Mouse (Mus musculus): Measurements from ENCODE around the gene Rbms3. TPM values are rescaled to one million over a fixed set of nuclear protein-coding genes. Genes with fewer than 3 reads are reported as not detected.

Gene Rbms3
- total RNA-seq, 2 experiments from 2014 or later: 11.0 to 17.4 TPM

- DNase-seq (ENCODE audit: low spot score in 2 of 2): no peak
- intact Hi-C loops (cut with DNase I): no loop called here
These were observed 990.0 kb downstream of the Rbms3 start for GRCm38 (mm10) chr9:116639597-116640301.

GRCm38 (mm10) chr9:116633786-116634185 is 995.9 kb downstream of the Rbms3 start:
- DNase-seq (ENCODE audit: low spot score in 2 of 2): no peak
- intact Hi-C loops (cut with DNase I): no loop called here

- no peak for DNase-seq (ENCODE audit: low spot score in 2 of 2)
- intact Hi-C loops (cut with DNase I): no loop called here
These were observed 996.6 kb downstream of the Rbms3 start for GRCm38 (mm10) chr9:116633075-116633474.

- intact Hi-C loops (cut with DNase I): no loop called here
- DNase-seq (ENCODE audit: low spot score in 2 of 2): no peak
These were observed 997.9 kb downstream of the Rbms3 start for GRCm38 (mm10) chr9:116631816-116632215.

GRCm38 (mm10) chr9:116630805-116631204 is 998.9 kb downstream of the Rbms3 start:
- DNase-seq (ENCODE audit: low spot score in 2 of 2): no peak
- intact Hi-C loops (cut with DNase I): no loop called here

- no peak for DNase-seq (ENCODE audit: low spot score in 2 of 2)
- intact Hi-C loops (cut with DNase I): no loop called here
These were observed 1009.3 kb downstream of the Rbms3 start for GRCm38 (mm10) chr9:116620434-116620833.

GRCm38 (mm10) chr9:116618886-116619285 is 1010.8 kb downstream of the Rbms3 start:
- intact Hi-C loops (cut with DNase I): no loop called here
- DNase-seq (ENCODE audit: low spot score in 2 of 2): peak in 1 of 2 experiments; percentile 32

GRCm38 (mm10) chr9:116613276-116613675 is 1016.4 kb downstream of the Rbms3 start:
- DNase-seq (ENCODE audit: low spot score in 2 of 2): no peak
- intact Hi-C loops (cut with DNase I): no loop called here

GRCm38 (mm10) chr9:116596046-116596445 is 1033.7 kb downstream of the Rbms3 start:
- no peak for DNase-seq (ENCODE audit: low spot score in 2 of 2)
- intact Hi-C loops (cut with DNase I): no loop called here

- intact Hi-C loops (cut with DNase I): no loop called here
- no peak for DNase-seq (ENCODE audit: low spot score in 2 of 2)
These were observed 1037.2 kb downstream of the Rbms3 start for GRCm38 (mm10) chr9:116592486-116592885.

GRCm38 (mm10) chr9:116591071-116591470 is 1038.6 kb downstream of the Rbms3 start:
- intact Hi-C loops (cut with DNase I): no loop called here

GRCm38 (mm10) chr9:116569680-116570079 is 1060.0 kb downstream of the Rbms3 start:
- intact Hi-C loops (cut with DNase I): no loop called here
- no peak for DNase-seq (ENCODE audit: low spot score in 2 of 2)

More at GRCm38 (mm10) chr9:116591071-116591470, 1038.6 kb downstream of the Rbms3 start:
- peak; percentile 18 to 63 for DNase-seq (ENCODE audit: low spot score in 2 of 2)

GRCm38 (mm10) chr9:116566711-116567110 is 1063.0 kb downstream of the Rbms3 start:
- intact Hi-C loops (cut with DNase I): no loop called here
- DNase-seq (ENCODE audit: low spot score in 2 of 2): peak in 1 of 2 experiments; percentile 63

GRCm38 (mm10) chr9:116557781-116558180 is 1071.9 kb downstream of the Rbms3 start:
- no peak for DNase-seq (ENCODE audit: low spot score in 2 of 2)

GRCm38 (mm10) chr9:116556641-116557040 is 1073.1 kb downstream of the Rbms3 start:
- intact Hi-C loops (cut with DNase I): no loop called here
- no peak for DNase-seq (ENCODE audit: low spot score in 2 of 2)

More at GRCm38 (mm10) chr9:116557781-116558180, 1071.9 kb downstream of the Rbms3 start:
- intact Hi-C loops (cut with DNase I): no loop called here

GRCm38 (mm10) chr9:116553181-116553580 is 1076.5 kb downstream of the Rbms3 start:
- no peak for DNase-seq (ENCODE audit: low spot score in 2 of 2)
- intact Hi-C loops (cut with DNase I): loop anchor here (2.0 kb wide), 2 partner anchors 126 to 492 kb away; no protein-coding TSS in a partner anchor

- intact Hi-C loops (cut with DNase I): no loop called here
These were observed 1083.6 kb downstream of the Rbms3 start for GRCm38 (mm10) chr9:116546156-116546555.

GRCm38 (mm10) chr9:116542793-116543192 is 1086.9 kb downstream of the Rbms3 start:
- DNase-seq (ENCODE audit: low spot score in 2 of 2): no peak
- intact Hi-C loops (cut with DNase I): no loop called here

More at GRCm38 (mm10) chr9:116546156-116546555, 1083.6 kb downstream of the Rbms3 start:
- DNase-seq (ENCODE audit: low spot score in 2 of 2): no peak

GRCm38 (mm10) chr9:116541976-116542375 is 1087.7 kb downstream of the Rbms3 start:
- DNase-seq (ENCODE audit: low spot score in 2 of 2): peak; percentile 10 to 38
- intact Hi-C loops (cut with DNase I): no loop called here

- DNase-seq (ENCODE audit: low spot score in 2 of 2): no peak
These were observed 1094.0 kb downstream of the Rbms3 start for GRCm38 (mm10) chr9:116535709-116536108.

GRCm38 (mm10) chr9:116533381-116533780 is 1096.3 kb downstream of the Rbms3 start:
- intact Hi-C loops (cut with DNase I): no loop called here

More at GRCm38 (mm10) chr9:116535709-116536108, 1094.0 kb downstream of the Rbms3 start:
- intact Hi-C loops (cut with DNase I): no loop called here

More at GRCm38 (mm10) chr9:116533381-116533780, 1096.3 kb downstream of the Rbms3 start:
- DNase-seq (ENCODE audit: low spot score in 2 of 2): no peak

All from left cerebral cortex, postnatal 25 days (tissue).